Mouse (Mus musculus): Measurements from ENCODE around the gene Jmjd1c. TPM values are rescaled to one million over a fixed set of nuclear protein-coding genes. Genes with fewer than 3 reads are reported as not detected.
A peak's percentile ranks its signal among the peaks of the same experiment; 100 is the strongest.

Jmjd1c gene
- polyA plus RNA-seq, 1 experiment from 2014 or later, result 36.2 TPM

DNA sequence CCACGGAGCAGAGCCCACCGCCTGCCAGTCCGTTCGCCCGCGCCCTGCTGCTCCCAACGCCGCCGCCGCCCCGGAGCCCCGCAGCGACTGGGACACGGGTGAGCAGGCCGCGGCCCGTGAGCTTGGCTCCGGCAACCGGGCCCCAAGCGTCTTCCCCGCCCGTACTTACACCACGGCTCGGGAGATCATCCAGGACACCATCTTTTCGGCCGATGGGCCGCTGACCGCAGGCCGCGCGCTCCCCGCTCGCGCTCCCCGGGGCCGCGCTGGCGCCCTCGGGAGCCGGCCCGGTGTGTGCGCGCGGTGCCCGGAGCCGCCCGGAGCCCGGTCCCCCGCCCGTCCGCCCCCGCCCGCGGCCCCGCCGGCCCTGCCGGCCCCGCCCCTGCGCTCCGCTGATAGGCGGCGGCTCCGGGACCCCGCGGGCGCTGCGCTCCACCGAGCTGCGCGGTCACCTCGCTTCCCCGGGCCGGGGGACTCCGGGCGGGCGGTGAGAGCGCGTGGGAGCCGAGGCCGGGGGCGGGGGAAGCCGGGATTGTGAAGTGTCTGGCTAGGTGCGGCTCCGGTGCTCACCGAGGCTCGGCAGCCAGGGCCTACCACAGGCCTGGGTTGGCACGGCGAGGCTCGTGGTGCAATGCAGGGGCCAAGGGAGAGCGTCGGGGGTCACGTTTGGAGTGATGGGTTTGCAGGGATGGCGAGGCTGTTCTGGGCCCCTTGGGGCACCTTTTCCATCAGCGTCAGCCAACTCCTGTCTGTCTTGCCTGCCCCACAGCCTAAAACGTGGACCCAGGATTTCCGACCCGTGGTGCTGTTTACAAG lies 904 bp downstream of the Jmjd1c start, which contains the start of gene Reep3:
Gene Reep3 (minus strand): TSS at position 325 of the 816 bp plus-strand sequence.
- H3K27ac ChIP-seq, result peak within 1 kb of the TSS; percentile 100
- no peaks in the 10 kb centered on the region for H3K9me3 ChIP-seq
- peak within 1 kb of the TSS; percentile 64 for H3K4me2 ChIP-seq (replicated peaks)
- peak within 1 kb of the TSS; percentile 96 for H3K4me3 ChIP-seq (replicated peaks)
- peak; percentile 89 for ATAC-seq
- WGBS, result under 1% methylated on average over 90 of the region's 97 CpGs
- peak within 1 kb of the TSS; percentile 97 for H3K9ac ChIP-seq
- H3K36me3 ChIP-seq, result no peaks in the 10 kb centered on the region
- no peaks in the 10 kb centered on the region for H3K27me3 ChIP-seq (replicated peaks)
- peaks cover 21% of the 10 kb centered on the region for H3K4me1 ChIP-seq (replicated peaks)

DNA sequence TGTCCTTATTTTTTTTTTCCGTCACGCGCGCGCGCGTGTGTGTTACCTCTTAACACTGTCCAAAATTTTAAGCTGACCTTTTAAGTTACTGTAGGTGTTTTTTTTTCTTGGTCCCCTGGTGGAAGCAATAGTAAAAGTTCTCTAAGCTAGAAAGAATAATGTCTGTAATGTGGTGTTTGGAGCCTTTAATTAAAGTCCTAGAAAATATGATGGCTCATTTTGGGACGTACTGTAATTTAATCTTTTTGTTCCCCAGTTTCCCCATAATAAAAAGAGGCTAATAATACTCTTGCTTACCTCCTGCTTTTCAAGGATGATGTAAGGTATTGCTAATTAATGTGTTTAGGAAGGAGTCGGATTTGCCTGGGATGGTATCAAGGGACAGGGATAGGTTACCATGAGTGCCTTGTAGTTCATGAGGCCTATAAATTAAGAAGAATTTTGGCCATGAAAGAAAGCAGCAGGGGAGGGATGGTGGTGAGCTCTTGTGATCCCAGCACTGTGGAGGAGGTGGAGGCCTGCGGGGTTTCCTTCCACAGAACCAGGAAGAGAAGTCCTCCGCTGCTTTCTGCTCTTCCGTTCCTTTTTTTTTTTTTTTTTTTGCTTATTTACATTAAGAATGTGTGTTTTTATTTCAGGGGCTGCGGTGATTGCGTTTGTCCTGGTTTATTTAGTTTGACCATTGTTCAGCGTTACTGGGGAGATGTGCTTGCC lies 1.7 kb downstream of the Jmjd1c start:
- no peaks in the 10 kb centered on the region for H3K27me3 ChIP-seq (replicated peaks)
- peak overlapping the region; percentile 96 for H3K4me3 ChIP-seq (replicated peaks)
- 2% methylated on average over 15 of the region's 15 CpGs for WGBS
- H3K4me2 ChIP-seq (replicated peaks), result peak overlapping the region; percentile 64
- ATAC-seq, result no peak
- H3K36me3 ChIP-seq, result no peaks in the 10 kb centered on the region
- H3K27ac ChIP-seq, result peak overlapping the region; percentile 100
- peaks cover 26% of the 10 kb centered on the region for H3K4me1 ChIP-seq (replicated peaks)
- H3K9ac ChIP-seq, result peak overlapping the region; percentile 97
- no peaks in the 10 kb centered on the region for H3K9me3 ChIP-seq

DNA sequence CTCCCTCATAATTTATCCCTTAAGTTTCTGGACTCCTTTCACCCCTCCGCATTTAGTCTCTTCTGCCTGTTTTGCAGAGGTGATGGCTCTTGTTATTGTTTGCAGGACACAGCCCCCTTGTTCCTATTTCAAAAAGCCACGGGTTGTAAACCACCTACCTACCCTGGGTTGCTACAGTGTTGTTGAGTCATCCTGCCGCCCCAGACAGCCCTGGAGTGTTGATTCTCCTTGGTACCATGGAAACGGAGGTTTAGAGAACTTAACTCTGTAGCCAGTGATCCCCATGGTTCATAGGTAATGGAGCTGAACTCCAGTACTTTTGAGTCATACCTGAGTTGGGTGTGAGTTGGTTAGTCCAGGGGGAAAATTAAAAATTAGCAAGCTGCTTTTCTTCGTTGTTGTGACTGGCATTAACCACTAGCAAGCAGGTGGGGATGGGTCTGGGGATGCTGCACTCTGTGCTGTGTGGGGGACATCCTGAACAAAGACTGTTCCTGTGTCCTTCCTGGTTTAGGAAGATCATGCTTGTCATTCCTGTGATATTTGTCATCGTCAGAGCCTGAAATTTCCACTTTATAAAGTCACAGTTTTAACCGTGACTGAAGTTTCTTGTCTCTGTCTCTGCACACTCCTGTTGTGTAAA lies 2.6 kb downstream of the Jmjd1c start:
- Histone ChIP-seq H3K4me3 (replicated peaks) (peak overlapping the region; percentile 96; the same call in 1 of the 2 replicates), H3K36me3 (no peaks in the 10 kb centered on the region), H3K27ac (no peak overlapping the region), H3K9me3 (no peaks in the 10 kb centered on the region), H3K4me2 (replicated peaks) (peak overlapping the region; percentile 64), H3K27me3 (replicated peaks) (no peaks in the 10 kb centered on the region), H3K4me1 (replicated peaks) (peaks cover 36% of the 10 kb centered on the region), H3K9ac (no peak overlapping the region)
- ATAC-seq, result no peak
- 23% methylated on average over 7 of the region's 7 CpGs for WGBS

DNA sequence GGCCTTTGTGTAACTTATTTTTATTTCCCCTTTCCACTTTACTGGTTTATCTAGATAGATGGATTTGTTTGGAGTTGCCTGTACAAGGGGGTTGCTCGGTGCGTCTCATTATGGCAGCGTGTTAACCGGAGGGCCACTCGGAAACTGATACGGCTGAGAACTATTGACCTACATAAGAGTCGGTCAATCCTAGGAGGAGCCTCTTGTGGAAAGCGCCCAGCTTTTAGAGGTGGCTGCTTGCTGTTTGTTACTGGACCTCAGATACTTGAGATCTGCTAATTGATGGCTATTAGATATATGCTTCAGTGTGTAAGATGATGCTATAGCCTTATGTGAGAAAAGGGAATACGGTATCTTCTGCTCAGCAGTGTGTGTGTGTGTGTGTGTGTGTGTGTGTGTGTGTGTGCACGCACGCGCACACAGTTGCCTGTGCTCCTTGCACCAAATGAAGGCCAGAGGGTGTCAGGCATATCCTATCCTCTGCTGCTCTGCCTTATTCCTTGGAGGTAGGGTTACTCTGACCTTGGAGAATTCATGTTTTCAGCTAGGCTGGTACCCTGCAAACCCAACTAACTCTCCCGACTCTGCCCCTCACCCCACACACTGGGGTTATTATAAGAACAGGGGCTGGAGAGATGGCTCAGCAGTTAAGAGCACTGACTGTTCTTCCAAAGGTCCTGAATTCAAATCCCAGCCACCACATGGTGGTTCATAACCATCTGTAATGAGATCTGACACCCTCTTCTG lies 3.4 kb downstream of the Jmjd1c start:
- no peak overlapping the region for H3K9ac ChIP-seq
- H3K4me1 ChIP-seq (replicated peaks), result peaks cover 43% of the 10 kb centered on the region
- H3K27me3 ChIP-seq (replicated peaks), result no peaks in the 10 kb centered on the region
- H3K36me3 ChIP-seq, result no peaks in the 10 kb centered on the region
- WGBS, result 59% methylated on average over 13 of the region's 13 CpGs
- H3K4me2 ChIP-seq (replicated peaks), result no peak overlapping the region; the same call in 1 of the 2 replicates
- H3K9me3 ChIP-seq, result no peaks in the 10 kb centered on the region
- H3K4me3 ChIP-seq (replicated peaks), result no peak overlapping the region
- no peak for ATAC-seq
- no peak overlapping the region for H3K27ac ChIP-seq

DNA sequence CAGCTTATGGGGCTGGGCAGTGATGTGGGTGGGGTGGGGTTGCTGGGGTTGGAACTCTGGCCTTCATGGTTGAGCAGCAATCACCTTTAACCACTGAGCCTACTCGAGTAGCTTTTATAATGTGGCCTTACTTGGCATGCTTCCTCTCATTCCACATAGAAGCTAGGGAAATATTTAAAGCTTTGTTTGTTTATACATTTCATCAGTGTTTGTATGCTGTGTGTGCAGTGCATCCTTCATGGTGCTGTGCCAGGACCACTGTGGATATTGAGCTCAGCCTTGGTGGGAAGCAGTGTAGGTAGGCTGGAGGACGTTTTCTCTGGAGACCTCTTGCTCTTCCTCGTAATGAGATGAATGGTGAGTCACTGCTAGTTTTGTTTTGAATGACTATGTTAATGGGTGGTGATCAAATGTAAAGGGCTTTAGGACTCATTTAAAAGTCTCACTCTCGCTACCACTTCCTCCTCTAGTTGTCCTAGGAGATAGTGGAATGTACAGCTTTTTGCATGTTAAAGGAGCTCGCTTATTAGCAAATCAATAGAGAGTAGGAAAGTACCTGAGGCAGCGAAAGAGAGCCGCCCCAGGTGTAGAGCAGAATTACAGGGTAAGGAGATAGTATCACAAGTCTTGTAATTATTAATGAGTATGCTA lies 4.2 kb downstream of the Jmjd1c start:
- Histone ChIP-seq H3K27ac (no peak overlapping the region), H3K9ac (no peak overlapping the region), H3K36me3 (no peaks in the 10 kb centered on the region), H3K4me2 (replicated peaks) (no peak overlapping the region), H3K9me3 (no peaks in the 10 kb centered on the region), H3K4me1 (replicated peaks) (peaks cover 51% of the 10 kb centered on the region), H3K27me3 (replicated peaks) (no peaks in the 10 kb centered on the region), H3K4me3 (replicated peaks) (no peak overlapping the region)
- ATAC-seq, result no peak
- WGBS, result 48% methylated on average over 7 of the region's 7 CpGs

DNA sequence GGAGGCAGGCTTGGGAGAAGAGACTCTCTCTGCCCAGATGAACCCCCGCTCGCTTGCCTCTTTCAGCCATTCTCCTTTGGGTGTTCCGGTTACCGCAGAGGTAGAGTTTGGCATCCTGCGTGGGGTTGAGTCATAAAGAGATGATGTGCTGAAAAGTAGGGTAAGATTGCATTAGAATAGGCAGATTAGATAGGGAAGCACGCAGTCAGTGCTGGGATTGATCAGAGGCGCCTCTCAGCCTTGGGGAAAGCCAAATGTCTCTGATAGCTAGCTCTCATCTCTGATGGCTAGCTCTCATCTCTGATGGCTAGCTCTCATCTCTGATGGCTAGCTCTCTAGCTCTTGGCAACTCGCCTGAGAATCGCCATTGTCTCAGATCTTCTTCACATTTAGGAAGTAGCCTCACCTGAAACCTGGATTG lies 4.9 kb downstream of the Jmjd1c start:
- no peak overlapping the region for H3K27ac ChIP-seq
- no peaks in the 10 kb centered on the region for H3K27me3 ChIP-seq (replicated peaks)
- no peak overlapping the region for H3K4me2 ChIP-seq (replicated peaks)
- WGBS, result 79% methylated on average over 9 of the region's 9 CpGs
- no peaks in the 10 kb centered on the region for H3K36me3 ChIP-seq
- H3K4me1 ChIP-seq (replicated peaks), result peaks cover 58% of the 10 kb centered on the region
- no peak overlapping the region for H3K9ac ChIP-seq
- no peak for ATAC-seq
- H3K4me3 ChIP-seq (replicated peaks), result no peak overlapping the region
- no peaks in the 10 kb centered on the region for H3K9me3 ChIP-seq

DNA sequence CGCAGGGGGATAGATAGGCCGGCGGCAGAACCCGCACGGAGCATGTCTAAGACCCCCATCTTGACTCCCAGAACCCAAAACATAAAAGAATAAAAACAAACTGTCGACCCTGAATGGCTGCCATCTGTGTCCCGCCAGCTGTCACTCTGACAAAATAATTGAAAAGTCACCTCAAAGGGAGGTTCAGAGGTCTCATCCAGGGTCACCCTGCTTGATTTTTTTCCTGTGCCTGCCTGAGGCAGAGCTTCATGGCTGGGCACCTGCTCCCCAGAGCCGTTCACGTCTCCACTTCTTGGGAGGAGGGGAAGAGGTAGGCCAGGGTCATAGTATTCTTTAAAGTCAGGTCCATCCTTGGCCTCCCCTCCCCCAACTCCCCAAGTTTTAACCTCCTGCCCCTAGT lies 8.6 kb downstream of the Jmjd1c start:
- no peak overlapping the region for H3K4me2 ChIP-seq (replicated peaks)
- H3K4me3 ChIP-seq (replicated peaks), result no peak overlapping the region
- no peak overlapping the region for H3K27ac ChIP-seq
- no peak for ATAC-seq
- H3K9me3 ChIP-seq, result no peaks in the 10 kb centered on the region
- H3K27me3 ChIP-seq (replicated peaks), result no peaks in the 10 kb centered on the region
- peaks cover 61% of the 10 kb centered on the region for H3K4me1 ChIP-seq (replicated peaks)
- H3K36me3 ChIP-seq, result no peaks in the 10 kb centered on the region
- WGBS, result 31% methylated on average over 9 of the region's 9 CpGs
- no peak overlapping the region for H3K9ac ChIP-seq

DNA sequence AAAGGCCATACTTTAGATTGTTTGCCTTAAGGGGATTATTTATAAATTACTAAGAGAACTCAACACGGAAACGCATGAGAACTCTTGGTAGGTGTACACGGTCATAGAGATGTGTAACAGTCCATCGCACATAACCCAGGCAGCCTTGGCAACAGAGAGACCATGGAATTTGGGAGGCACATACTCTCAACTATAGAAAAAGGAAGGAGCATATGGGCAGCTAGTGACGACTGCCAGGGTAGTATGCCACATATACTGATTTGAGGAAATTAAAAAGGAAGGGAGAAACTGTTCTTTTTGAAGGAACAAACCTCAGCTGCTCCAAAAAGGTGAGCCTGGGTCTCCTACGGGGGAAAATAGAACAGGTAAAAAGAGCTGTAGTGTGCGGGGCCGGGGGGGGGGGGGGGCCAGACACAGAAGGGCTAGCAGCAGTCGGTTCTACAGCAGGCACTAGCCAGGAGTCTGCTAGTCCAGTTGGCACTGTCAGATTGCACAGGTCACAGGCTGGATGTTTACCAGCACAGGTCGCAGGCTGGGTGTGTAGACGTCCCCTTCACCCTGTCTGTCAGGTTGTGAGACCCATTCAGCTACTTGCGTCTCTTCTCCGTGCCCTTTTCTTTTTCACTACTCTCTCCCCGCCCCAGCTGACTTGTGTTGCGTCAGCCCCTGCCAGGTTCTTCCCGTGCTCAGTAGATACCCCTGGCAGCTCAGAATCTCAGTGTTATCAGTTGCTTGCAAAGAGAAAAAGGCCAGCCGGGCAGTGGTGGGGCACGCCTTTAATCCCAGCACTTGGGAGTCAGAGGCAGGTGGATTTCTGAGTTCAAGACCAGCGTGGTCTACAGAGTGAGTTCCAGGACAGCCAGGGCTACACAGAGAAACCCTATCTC lies 9.6 kb downstream of the Jmjd1c start:
- no peaks in the 10 kb centered on the region for H3K9me3 ChIP-seq
- H3K9ac ChIP-seq, result no peak overlapping the region
- no peaks in the 10 kb centered on the region for H3K27me3 ChIP-seq (replicated peaks)
- H3K27ac ChIP-seq, result no peak overlapping the region
- no peak overlapping the region for H3K4me2 ChIP-seq (replicated peaks)
- 0 out of 2 replicates have a peak, but pooled peaks have one; percentile 5 for ATAC-seq
- no peaks in the 10 kb centered on the region for H3K36me3 ChIP-seq
- WGBS, result 61% methylated on average over 19 of the region's 19 CpGs
- peaks cover 56% of the 10 kb centered on the region for H3K4me1 ChIP-seq (replicated peaks)
- H3K4me3 ChIP-seq (replicated peaks), result no peak overlapping the region

DNA sequence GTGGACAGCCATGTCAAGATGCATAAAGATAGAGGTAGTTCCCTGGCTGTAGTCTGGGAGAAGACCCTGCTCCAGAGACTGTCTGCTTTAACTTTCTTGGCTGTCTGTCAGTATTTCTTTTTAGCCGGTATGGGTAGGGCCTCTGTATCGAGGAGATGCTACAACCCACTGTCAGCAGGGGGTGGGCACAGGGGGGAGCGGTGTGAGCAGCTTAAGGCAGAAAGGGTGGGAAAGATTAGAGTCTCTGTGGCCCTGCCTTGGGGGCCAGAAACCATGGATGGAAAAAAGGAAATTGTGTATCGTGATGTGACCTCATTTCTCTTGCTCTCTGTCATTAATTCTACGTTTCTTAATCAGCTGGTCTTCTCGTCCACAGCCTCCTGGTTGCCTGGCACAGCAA lies 10.5 kb downstream of the Jmjd1c start:
- Histone ChIP-seq H3K9ac (no peak overlapping the region), H3K4me2 (replicated peaks) (no peak overlapping the region), H3K27me3 (replicated peaks) (no peaks in the 10 kb centered on the region), H3K4me3 (replicated peaks) (no peak overlapping the region), H3K9me3 (no peaks in the 10 kb centered on the region), H3K27ac (no peak overlapping the region), H3K4me1 (replicated peaks) (peaks cover 52% of the 10 kb centered on the region), H3K36me3 (no peaks in the 10 kb centered on the region)
- 61% methylated on average over 6 of the region's 6 CpGs for WGBS
- no peak for ATAC-seq

DNA sequence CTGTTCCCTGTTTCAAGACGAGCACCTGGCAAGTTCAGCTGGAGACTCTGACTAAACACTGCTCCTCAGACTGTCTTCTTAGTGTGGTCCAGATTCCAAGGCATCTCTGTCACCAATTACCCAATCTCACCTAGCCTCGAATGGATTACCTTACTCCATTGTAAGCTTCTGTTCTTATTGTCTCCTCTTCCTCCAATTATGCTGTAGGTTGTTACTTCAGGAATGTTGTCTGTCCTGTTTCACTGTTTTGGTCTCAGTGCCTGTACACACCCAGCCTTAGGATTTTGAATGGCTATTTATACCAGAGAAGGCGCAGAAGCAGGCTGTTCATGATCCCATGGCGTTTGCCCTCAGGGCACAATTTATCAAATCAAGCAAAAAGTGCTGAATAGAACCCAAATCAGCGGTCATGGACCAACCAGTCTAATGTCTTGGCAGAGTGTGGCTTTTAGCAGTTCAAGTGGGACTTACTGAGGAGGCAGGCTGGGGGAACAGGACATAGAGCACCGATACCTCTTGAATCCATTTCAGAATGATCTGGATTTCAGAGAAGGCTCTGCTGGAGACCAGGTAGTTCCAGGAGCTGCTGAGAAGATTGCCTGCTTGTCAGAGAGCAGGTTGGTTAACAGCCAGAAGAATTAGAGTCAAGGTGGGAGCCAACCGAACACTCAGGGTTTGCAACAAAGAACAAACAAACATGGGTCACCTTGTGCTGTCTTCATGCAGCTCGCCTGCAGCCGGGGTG lies 11.3 kb downstream of the Jmjd1c start:
- peaks cover 54% of the 10 kb centered on the region for H3K4me1 ChIP-seq (replicated peaks)
- no peaks in the 10 kb centered on the region for H3K9me3 ChIP-seq
- H3K27ac ChIP-seq, result no peak overlapping the region
- H3K4me2 ChIP-seq (replicated peaks), result no peak overlapping the region
- 63% methylated on average over 9 of the region's 9 CpGs for WGBS
- H3K27me3 ChIP-seq (replicated peaks), result no peaks in the 10 kb centered on the region
- ATAC-seq, result 0 out of 2 replicates have a peak, but pooled peaks have one; percentile 34
- no peak overlapping the region for H3K4me3 ChIP-seq (replicated peaks)
- H3K36me3 ChIP-seq, result no peaks in the 10 kb centered on the region
- H3K9ac ChIP-seq, result no peak overlapping the region
